Mouse (Mus musculus): ENCODE data around the gene Fbxo48. TPM values are rescaled to one million over a fixed set of nuclear protein-coding genes. Genes with fewer than 3 reads are reported as not detected.

The Fbxo48 gene
- polyA plus RNA-seq, 1 experiment from 2014 or later: 1.7 TPM

GRCm38 (mm10) chr11:17002739-17003373 lies 51.7 kb downstream of the Fbxo48 start:
- Histone ChIP-seq H3K4me1 (no peaks in the 10 kb centered on the region), H3K4me3 (no peak overlapping the region), H3K27me3 (no peaks in the 10 kb centered on the region), H3K36me3 (no peaks in the 10 kb centered on the region), H3K4me2 (replicated peaks) (no peak overlapping the region), H3K9me3 (no peaks in the 10 kb centered on the region), H3K27ac (no peak overlapping the region), H3K9ac (no peak overlapping the region)
- 79% methylated on average over 7 of the region's 7 CpGs for WGBS
- ATAC-seq (ENCODE audit: low FRiP score, low read depth): no peak

- no peak for ATAC-seq (ENCODE audit: low FRiP score, low read depth)
Measured at GRCm38 (mm10) chr11:17003757-17004156, 52.6 kb downstream of the Fbxo48 start.

More at GRCm38 (mm10) chr11:17003757-17004156, 52.6 kb downstream of the Fbxo48 start:
- Histone ChIP-seq H3K27ac (no peak overlapping the region), H3K9ac (no peak overlapping the region), H3K36me3 (no peaks in the 10 kb centered on the region), H3K4me3 (no peak overlapping the region), H3K4me1 (no peaks in the 10 kb centered on the region), H3K4me2 (replicated peaks) (no peak overlapping the region), H3K27me3 (no peaks in the 10 kb centered on the region), H3K9me3 (no peaks in the 10 kb centered on the region)
- WGBS: 76% methylated on average over 3 of the region's 3 CpGs

Other genes starting within 250 kb of the Fbxo48 start
- 16.4 and 17.0 TPM in 2 replicates for gene Egfr, start 199.2 kb upstream of the Fbxo48 start, polyA plus RNA-seq (2015; fragmentation: Nextera tagmentation; extraction: Ambion mirVana)
- gene Cnrip1, start 100.2 kb downstream of the Fbxo48 start, polyA plus RNA-seq (2015; fragmentation: Nextera tagmentation; extraction: Ambion mirVana): 17.2 and 17.4 TPM in 2 replicates
- 3.1 and 3.4 TPM in 2 replicates for gene Plek, start 101.0 kb downstream of the Fbxo48 start, polyA plus RNA-seq (2015; fragmentation: Nextera tagmentation; extraction: Ambion mirVana)
- gene Ppp3r1, start 207.9 kb downstream of the Fbxo48 start, polyA plus RNA-seq (2015; fragmentation: Nextera tagmentation; extraction: Ambion mirVana): 95.3 and 96.3 TPM in 2 replicates
- gene Wdr92, start 230.7 kb downstream of the Fbxo48 start, polyA plus RNA-seq (2015; fragmentation: Nextera tagmentation; extraction: Ambion mirVana): 27.5 and 29.2 TPM in 2 replicates

All from limb, embryonic 13.5 days (tissue).